Mouse (Mus musculus): ENCODE measurements around the gene Gm10130. TPM values are rescaled to one million over a fixed set of nuclear protein-coding genes. Genes with fewer than 3 reads are reported as not detected.
"Not testable (repeated sequence)": the region's sequence is repeated elsewhere in the genome, so short reads cannot be mapped to it uniquely, and the experiment has no call there.

Gene Gm10130
- polyA plus RNA-seq, 1 experiment from 2014 or later: not detected

DNA sequence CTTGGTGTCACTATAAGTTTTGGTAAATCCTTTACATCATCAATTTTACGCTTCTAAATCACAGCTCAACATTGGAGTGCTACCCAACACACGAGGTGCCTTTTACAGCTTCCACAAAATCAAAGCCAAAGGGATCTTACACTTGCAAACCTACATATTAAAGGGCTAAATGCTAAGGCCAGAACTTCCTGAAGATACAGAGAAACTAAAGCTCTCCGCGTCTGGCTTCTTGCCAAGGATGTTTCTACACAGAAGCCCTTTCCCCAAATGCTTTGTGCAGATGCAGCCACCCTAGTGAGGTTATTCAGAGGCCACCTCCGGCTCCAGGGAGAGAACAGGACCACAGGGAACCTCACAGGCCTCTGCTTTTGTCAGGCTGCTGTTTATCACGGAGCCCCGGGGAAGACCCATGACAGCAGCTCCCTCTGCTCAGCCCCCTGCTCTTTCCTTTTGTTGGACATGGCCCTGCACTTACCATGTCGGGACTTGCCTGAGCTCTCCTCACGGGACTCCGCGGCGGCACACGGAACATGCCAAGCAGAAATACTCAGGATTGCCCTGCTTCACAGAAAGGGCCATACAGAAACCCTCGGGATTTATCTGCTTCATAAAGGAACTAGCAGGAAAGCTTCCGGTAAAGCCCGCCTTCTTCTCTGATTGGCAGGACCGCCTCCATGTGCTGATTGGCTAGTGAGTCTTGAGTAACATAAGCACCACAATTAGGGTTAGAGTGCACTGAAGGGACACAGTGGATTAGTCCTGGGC, 38.8 kb downstream of the Gm10130 start, which contains the start of gene 3300002I08Rik:
Gene 3300002I08Rik, minus strand, starts transcription at position 653 of the 765 bp plus-strand sequence.
- H3K9me3 ChIP-seq (replicated peaks; ENCODE audit: control insufficient read depth, low read length); H3K27ac ChIP-seq (ENCODE audit: low read length); H3K36me3 ChIP-seq (ENCODE audit: control insufficient read depth, insufficient read depth); H3K4me1 ChIP-seq (ENCODE audit: control insufficient read depth, low read depth, low read length); H3K27me3 ChIP-seq (ENCODE audit: control insufficient read depth, insufficient read depth, low read depth, low read length): not testable (repeated sequence)
- Histone ChIP-seq H3K4me2 (ENCODE audit: low read depth, low read length) (peak within 1 kb of the TSS; percentile 37), H3K4me3 (ENCODE audit: low read depth, low read length) (peak within 1 kb of the TSS; percentile 51), H3K9ac (ENCODE audit: low read depth, low read length) (peak within 1 kb of the TSS; percentile 19; the same call in 1 of the 2 replicates)
- peak; percentile 97 for ATAC-seq (ENCODE audit: low read depth)
- WGBS (ENCODE audit: insufficient replicate concordance): under 1% methylated on average over 14 of the region's 17 CpGs

DNA sequence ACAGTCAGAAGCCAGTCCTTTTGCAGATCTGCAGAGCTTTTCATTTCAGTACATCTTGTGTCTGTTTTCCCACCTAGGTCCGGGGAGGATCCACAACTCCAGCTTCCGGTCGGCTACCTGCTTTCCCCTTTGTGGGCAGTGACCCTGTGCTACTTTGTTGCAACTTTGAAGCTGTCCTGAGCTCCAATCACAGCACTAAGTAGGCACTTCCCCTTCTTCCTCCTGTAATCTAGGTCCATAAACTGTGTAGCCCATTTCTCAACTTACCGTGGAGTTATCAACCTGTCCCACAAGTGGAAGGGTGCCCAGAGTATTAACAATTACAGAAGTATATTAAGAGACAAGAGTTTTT, 39.4 kb downstream of the Gm10130 start:
- peak; percentile 32 for ATAC-seq (ENCODE audit: low read depth)
- H3K27ac ChIP-seq (ENCODE audit: low read length): no peak overlapping the region
- peak overlapping the region; percentile 51 for H3K4me3 ChIP-seq (ENCODE audit: low read depth, low read length)
- WGBS (ENCODE audit: insufficient replicate concordance): 3% methylated on average over 4 of the region's 4 CpGs
- no peaks in the 10 kb centered on the region for H3K27me3 ChIP-seq (ENCODE audit: control insufficient read depth, insufficient read depth, low read depth, low read length)
- H3K4me2 ChIP-seq (ENCODE audit: low read depth, low read length): peak overlapping the region; percentile 37
- H3K9me3 ChIP-seq (replicated peaks; ENCODE audit: control insufficient read depth, low read length): no peaks in the 10 kb centered on the region
- H3K9ac ChIP-seq (ENCODE audit: low read depth, low read length): no peak overlapping the region
- H3K4me1 ChIP-seq (ENCODE audit: control insufficient read depth, low read depth, low read length): no peaks in the 10 kb centered on the region
- H3K36me3 ChIP-seq (ENCODE audit: control insufficient read depth, insufficient read depth): no peaks in the 10 kb centered on the region

- 81% methylated on average over 18 of the region's 19 CpGs for WGBS (ENCODE audit: insufficient replicate concordance)
- not testable (repeated sequence) for H3K27ac ChIP-seq (ENCODE audit: low read length); H3K27me3 ChIP-seq (ENCODE audit: control insufficient read depth, insufficient read depth, low read depth, low read length); ATAC-seq (ENCODE audit: low read depth); H3K4me1 ChIP-seq (ENCODE audit: control insufficient read depth, low read depth, low read length); H3K4me2 ChIP-seq (ENCODE audit: low read depth, low read length); H3K4me3 ChIP-seq (ENCODE audit: low read depth, low read length); H3K36me3 ChIP-seq (ENCODE audit: control insufficient read depth, insufficient read depth); H3K9me3 ChIP-seq (replicated peaks; ENCODE audit: control insufficient read depth, low read length); H3K9ac ChIP-seq (ENCODE audit: low read depth, low read length)
Observed at GRCm38 (mm10) chr2:150385553-150386106, 62.1 kb downstream of the Gm10130 start.

DNA sequence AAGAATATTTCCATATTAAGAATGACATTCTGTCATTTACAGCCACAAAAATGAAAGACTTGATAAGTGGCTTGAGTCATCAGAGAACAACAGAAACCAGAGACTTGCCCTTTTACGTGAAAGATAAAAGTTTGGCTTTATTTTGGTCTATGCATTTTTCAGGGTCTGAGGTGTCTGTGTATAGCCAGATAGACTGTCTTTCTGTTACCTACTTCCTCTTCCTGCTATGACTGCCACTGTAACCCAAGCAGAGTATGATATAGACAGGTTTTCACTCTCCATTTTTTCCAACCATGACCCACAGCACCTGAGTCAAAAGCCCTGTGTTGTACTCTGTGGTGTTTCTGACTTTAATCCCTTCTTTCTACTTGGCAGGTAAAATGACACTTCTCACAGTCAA, 66.7 kb downstream of the Gm10130 start:
- Histone ChIP-seq H3K27ac (ENCODE audit: low read length) (no peak overlapping the region), H3K9me3 (replicated peaks; ENCODE audit: control insufficient read depth, low read length) (no peaks in the 10 kb centered on the region), H3K4me2 (ENCODE audit: low read depth, low read length) (no peak overlapping the region), H3K4me1 (ENCODE audit: control insufficient read depth, low read depth, low read length) (no peaks in the 10 kb centered on the region), H3K36me3 (ENCODE audit: control insufficient read depth, insufficient read depth) (no peaks in the 10 kb centered on the region), H3K27me3 (ENCODE audit: control insufficient read depth, insufficient read depth, low read depth, low read length) (no peaks in the 10 kb centered on the region), H3K9ac (ENCODE audit: low read depth, low read length) (no peak overlapping the region), H3K4me3 (ENCODE audit: low read depth, low read length) (no peak overlapping the region)
- WGBS (ENCODE audit: insufficient replicate concordance): 53% methylated on average over 1 of the region's 1 CpGs
- no peak for ATAC-seq (ENCODE audit: low read depth)

DNA sequence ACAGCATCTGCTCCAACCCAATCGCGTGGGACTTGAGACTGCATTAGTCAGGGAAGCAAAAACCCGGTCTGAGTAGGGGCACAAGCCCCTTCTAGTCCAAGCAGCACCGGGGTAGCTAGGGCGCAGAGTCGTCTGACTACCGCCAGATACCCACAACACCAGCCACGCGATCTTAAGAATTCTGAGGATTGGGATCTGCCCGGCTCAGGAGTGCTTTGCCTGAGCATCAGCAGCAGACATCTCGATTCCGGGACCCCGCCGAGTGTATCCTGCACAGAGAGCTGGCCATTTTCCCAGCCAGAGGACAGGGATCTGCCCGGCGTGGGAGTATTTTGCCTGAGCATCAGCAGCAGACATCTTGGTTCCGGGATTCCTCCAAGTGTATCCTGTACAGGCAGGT, 88.6 kb downstream of the Gm10130 start:
- H3K9me3 ChIP-seq (replicated peaks; ENCODE audit: control insufficient read depth, low read length); H3K27me3 ChIP-seq (ENCODE audit: control insufficient read depth, insufficient read depth, low read depth, low read length); H3K4me2 ChIP-seq (ENCODE audit: low read depth, low read length); H3K4me3 ChIP-seq (ENCODE audit: low read depth, low read length); ATAC-seq (ENCODE audit: low read depth); H3K4me1 ChIP-seq (ENCODE audit: control insufficient read depth, low read depth, low read length); H3K36me3 ChIP-seq (ENCODE audit: control insufficient read depth, insufficient read depth); H3K27ac ChIP-seq (ENCODE audit: low read length); H3K9ac ChIP-seq (ENCODE audit: low read depth, low read length): not testable (repeated sequence)
- 74% methylated on average over 17 of the region's 17 CpGs for WGBS (ENCODE audit: insufficient replicate concordance)

Other genes starting within 250 kb of the Gm10130 start
- 3.2 and 3.4 TPM in 2 replicates for gene Zfp120, start 187.0 kb upstream of the Gm10130 start, polyA plus RNA-seq (2015; fragmentation: Nextera tagmentation; extraction: Ambion mirVana)
- gene Gm10770, start 144.0 kb upstream of the Gm10130 start, polyA plus RNA-seq (2015; fragmentation: Nextera tagmentation; extraction: Ambion mirVana): not detected in 2 replicates
- gene Gm14139, start 141.9 kb upstream of the Gm10130 start, polyA plus RNA-seq (2015; fragmentation: Nextera tagmentation; extraction: Ambion mirVana): not detected in 2 replicates
- 0.71 and 0.98 TPM in 2 replicates for gene Zfp937, start 105.6 kb upstream of the Gm10130 start, polyA plus RNA-seq (2015; fragmentation: Nextera tagmentation; extraction: Ambion mirVana)
- gene Gm21994, start 68.1 kb upstream of the Gm10130 start, polyA plus RNA-seq (2015; fragmentation: Nextera tagmentation; extraction: Ambion mirVana): 0.81 and 1.1 TPM in 2 replicates
- gene Gm14124, start 66.2 kb upstream of the Gm10130 start, polyA plus RNA-seq (2015; fragmentation: Nextera tagmentation; extraction: Ambion mirVana): not detected in 2 replicates
- gene 3300002I08Rik, start 39.1 kb downstream of the Gm10130 start, polyA plus RNA-seq (2015; fragmentation: Nextera tagmentation; extraction: Ambion mirVana): 0.59 and 1.1 TPM in 2 replicates
- 0.93 and 1.4 TPM in 2 replicates for gene Zfp442, start 127.8 kb downstream of the Gm10130 start, polyA plus RNA-seq (2015; fragmentation: Nextera tagmentation; extraction: Ambion mirVana)
- not detected in 2 replicates for gene Zfp345, start 161.4 kb downstream of the Gm10130 start, polyA plus RNA-seq (2015; fragmentation: Nextera tagmentation; extraction: Ambion mirVana)
- 7.6 and 8.3 TPM in 2 replicates for gene Cst7, start 246.7 kb downstream of the Gm10130 start, polyA plus RNA-seq (2015; fragmentation: Nextera tagmentation; extraction: Ambion mirVana)